Mouse (Mus musculus): Measurements from ENCODE around the gene Itgb2. TPM values are rescaled to one million over a fixed set of nuclear protein-coding genes. Genes with fewer than 3 reads are reported as not detected.

Itgb2 gene
- total RNA-seq, 1 experiment from 2014 or later, result 51.2 TPM

GRCm38 (mm10) chr10:77537215-77538209 lies 7.5 kb downstream of the Itgb2 start:
- ATAC-seq (replicated peaks in 1 of 2; ENCODE audit: insufficient read depth in 1 of 2, low FRiP score in 2 of 2, low TSS enrichment in 1 of 2, low read depth in 1 of 2, poor library complexity in 2 of 2, severe bottlenecking in 2 of 2), result no peak

DNA sequence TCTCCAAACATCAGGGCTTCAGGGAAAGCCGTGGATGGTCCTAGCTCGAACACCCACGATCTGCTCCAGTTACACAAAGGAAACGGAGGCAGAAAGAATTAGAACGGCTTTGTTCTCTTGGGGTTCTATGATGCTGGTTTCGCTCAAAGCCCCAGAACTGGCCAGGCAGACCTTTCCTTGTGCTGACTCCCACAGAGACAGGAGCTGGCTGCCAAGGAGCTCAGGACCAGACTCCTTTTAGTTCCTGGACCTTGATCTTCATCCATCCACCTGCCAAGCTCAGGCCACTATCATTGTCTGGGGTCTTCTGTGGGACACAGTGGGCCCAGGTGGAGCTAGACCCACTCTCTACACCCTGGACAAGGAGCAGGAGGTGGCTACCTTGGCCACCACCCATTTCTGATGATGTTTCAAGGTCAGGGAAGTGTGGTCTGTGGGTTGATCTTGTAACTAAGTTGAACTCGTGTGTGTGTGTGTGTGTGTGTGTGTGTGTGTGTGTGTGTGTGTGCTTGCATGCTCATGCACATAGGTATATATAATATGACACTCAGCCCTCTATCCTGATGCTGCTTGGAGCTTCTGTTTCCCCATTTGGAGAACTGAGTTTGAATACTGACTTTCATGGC lies 9.4 kb downstream of the Itgb2 start:
- ATAC-seq (replicated peaks in 1 of 2; ENCODE audit: insufficient read depth in 1 of 2, low FRiP score in 2 of 2, low TSS enrichment in 1 of 2, low read depth in 1 of 2, poor library complexity in 2 of 2, severe bottlenecking in 2 of 2), result no peak

DNA sequence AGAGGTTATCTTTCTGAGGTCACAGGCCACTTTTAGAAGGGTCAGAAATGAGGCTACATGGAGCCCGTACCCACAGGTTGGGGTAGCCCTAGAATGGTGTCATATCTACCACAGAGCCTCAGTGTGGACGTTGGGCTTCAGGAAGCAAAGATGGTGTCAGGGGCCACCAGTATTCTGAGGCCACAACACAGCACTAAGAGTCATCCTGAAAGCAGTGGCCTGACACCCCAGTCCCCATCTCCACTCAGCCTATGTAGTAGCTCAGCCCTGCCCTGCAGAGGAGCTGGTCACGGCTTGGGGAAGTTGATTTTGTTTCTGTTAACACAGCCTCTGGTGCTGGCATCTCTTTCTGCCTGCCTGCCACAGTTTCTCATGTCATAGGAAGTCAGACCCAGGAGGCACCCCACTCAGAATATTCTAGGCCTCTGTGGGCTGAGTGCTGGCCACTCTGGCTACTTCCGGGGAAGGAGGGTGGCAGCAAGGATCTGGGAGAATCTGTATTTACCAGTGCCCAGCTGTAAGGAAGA lies 10.6 kb downstream of the Itgb2 start:
- peak; percentile 22 to 32 for ATAC-seq (replicated peaks in 1 of 2; ENCODE audit: insufficient read depth in 1 of 2, low FRiP score in 2 of 2, low TSS enrichment in 1 of 2, low read depth in 1 of 2, poor library complexity in 2 of 2, severe bottlenecking in 2 of 2)

DNA sequence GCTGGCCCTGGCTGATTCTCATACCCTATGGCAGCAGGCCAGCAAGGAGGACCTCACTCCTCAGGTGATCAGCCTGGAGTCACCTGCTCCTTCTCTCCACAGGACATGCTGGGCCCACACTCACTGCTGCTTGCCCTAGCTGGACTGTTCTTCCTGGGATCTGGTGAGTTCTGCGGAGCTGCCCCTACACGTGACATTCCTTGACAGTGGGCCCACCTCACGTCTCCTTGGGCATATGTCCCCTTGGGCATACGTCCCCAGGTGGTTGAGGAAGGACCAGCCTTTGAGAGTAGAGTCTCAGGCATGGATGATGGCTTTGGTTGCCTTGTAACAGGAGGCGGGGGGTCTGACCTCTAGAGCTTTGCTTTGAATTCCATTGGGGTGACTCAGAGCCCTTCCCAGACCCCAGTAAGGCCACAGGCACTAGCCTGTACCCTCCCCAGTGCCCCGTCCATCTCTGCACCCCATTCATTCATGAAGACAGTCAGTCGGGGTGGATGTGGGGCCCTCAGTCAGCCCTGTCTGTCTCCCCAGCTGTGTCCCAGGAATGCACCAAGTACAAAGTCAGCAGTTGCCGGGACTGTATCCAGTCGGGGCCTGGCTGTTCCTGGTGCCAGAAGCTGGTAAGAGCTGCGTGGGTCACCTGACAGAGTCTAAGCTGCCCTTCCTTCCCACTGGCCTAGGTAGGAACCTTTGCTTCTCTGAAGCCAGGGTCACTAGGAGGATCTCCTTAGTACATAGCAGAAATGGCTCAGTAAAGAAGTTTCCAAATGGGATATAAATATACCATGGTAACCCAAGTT lies 12.0 kb downstream of the Itgb2 start:
- no peak for ATAC-seq (replicated peaks in 1 of 2; ENCODE audit: insufficient read depth in 1 of 2, low FRiP score in 2 of 2, low TSS enrichment in 1 of 2, low read depth in 1 of 2, poor library complexity in 2 of 2, severe bottlenecking in 2 of 2)

GRCm38 (mm10) chr10:77543226-77543625 lies 13.2 kb downstream of the Itgb2 start:
- no peak for ATAC-seq (replicated peaks in 1 of 2; ENCODE audit: insufficient read depth in 1 of 2, low FRiP score in 2 of 2, low TSS enrichment in 1 of 2, low read depth in 1 of 2, poor library complexity in 2 of 2, severe bottlenecking in 2 of 2)

DNA sequence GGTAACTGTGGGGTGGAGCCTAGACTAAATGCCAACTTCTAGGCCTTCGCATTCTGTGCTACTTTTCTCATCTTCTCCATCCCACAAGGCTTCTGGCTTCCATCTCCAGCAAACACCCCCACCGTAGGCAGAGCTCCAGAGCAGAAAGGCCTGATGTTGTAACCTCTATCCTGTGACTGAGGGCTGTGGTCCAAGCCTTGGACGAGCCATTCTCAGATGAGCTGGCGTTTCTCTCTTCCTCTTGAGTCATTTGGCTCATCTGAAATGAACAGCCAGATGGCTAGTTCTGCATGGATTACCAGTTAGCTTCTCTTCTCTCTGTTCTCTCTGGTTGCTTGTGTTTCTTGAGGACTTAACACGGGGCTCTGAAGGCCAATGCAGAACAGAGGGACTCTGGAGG lies 14.9 kb downstream of the Itgb2 start:
- ATAC-seq (replicated peaks in 1 of 2; ENCODE audit: insufficient read depth in 1 of 2, low FRiP score in 2 of 2, low TSS enrichment in 1 of 2, low read depth in 1 of 2, poor library complexity in 2 of 2, severe bottlenecking in 2 of 2), result 0 out of 4 replicates have a peak, but pooled peaks have one; percentile 6 to 16

DNA sequence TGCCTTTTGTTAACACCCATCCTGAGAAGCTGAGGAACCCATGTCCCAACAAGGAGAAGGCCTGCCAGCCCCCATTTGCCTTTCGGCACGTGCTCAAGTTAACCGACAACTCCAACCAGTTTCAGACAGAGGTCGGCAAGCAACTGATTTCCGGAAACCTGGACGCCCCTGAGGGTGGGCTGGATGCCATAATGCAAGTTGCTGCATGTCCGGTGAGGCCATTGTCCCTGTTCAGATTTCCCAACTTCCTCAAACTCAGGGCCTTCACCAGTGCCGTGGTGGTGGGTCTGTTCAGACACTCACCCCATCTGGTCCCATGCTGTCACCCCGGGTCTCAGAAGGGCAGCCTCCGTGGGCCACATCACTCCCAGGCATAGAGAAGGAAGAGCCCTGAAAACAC lies 18.5 kb downstream of the Itgb2 start:
- peak in 1 of 2 experiments; percentile 19; a peak in 1 of 4 replicates for ATAC-seq (replicated peaks in 1 of 2; ENCODE audit: insufficient read depth in 1 of 2, low FRiP score in 2 of 2, low TSS enrichment in 1 of 2, low read depth in 1 of 2, poor library complexity in 2 of 2, severe bottlenecking in 2 of 2)

GRCm38 (mm10) chr10:77550874-77551273 lies 20.8 kb downstream of the Itgb2 start:
- peak; percentile 88 to 90 for ATAC-seq (replicated peaks in 1 of 2; ENCODE audit: insufficient read depth in 1 of 2, low FRiP score in 2 of 2, low TSS enrichment in 1 of 2, low read depth in 1 of 2, poor library complexity in 2 of 2, severe bottlenecking in 2 of 2)

GRCm38 (mm10) chr10:77552162-77552561 lies 22.1 kb downstream of the Itgb2 start:
- ATAC-seq (replicated peaks in 1 of 2; ENCODE audit: insufficient read depth in 1 of 2, low FRiP score in 2 of 2, low TSS enrichment in 1 of 2, low read depth in 1 of 2, poor library complexity in 2 of 2, severe bottlenecking in 2 of 2), result no peak

DNA sequence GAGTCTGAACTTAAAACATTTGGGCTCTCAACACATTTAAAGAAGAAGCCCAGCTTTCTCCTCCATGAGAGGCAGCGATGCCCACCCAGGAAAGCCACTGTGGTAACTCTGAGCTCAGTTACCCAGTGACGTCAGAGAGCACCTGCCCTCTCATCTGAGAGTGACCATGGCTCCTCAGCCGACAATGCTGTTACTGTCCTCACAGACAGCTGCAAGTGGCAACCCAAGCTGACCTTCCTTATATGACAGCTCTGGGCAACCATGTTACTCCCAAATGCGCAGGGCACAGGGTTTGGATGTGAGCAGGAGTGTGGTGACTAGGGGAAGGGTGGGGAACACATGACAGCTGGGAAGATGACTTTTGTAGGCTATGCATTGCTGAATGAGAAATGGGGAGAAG lies 23.2 kb downstream of the Itgb2 start:
- ATAC-seq (replicated peaks in 1 of 2; ENCODE audit: insufficient read depth in 1 of 2, low FRiP score in 2 of 2, low TSS enrichment in 1 of 2, low read depth in 1 of 2, poor library complexity in 2 of 2, severe bottlenecking in 2 of 2), result no peak

- ATAC-seq (replicated peaks in 1 of 2; ENCODE audit: insufficient read depth in 1 of 2, low FRiP score in 2 of 2, low TSS enrichment in 1 of 2, low read depth in 1 of 2, poor library complexity in 2 of 2, severe bottlenecking in 2 of 2), result no peak
Observed at GRCm38 (mm10) chr10:77554918-77555317, 24.9 kb downstream of the Itgb2 start.

GRCm38 (mm10) chr10:77556631-77557030 lies 26.6 kb downstream of the Itgb2 start:
- ATAC-seq (replicated peaks in 1 of 2; ENCODE audit: insufficient read depth in 1 of 2, low FRiP score in 2 of 2, low TSS enrichment in 1 of 2, low read depth in 1 of 2, poor library complexity in 2 of 2, severe bottlenecking in 2 of 2), result no peak

GRCm38 (mm10) chr10:77557641-77558040 lies 27.6 kb downstream of the Itgb2 start:
- peak; percentile 40 to 68; a peak in 2 of 4 replicates for ATAC-seq (replicated peaks in 1 of 2; ENCODE audit: insufficient read depth in 1 of 2, low FRiP score in 2 of 2, low TSS enrichment in 1 of 2, low read depth in 1 of 2, poor library complexity in 2 of 2, severe bottlenecking in 2 of 2)

- ATAC-seq (replicated peaks in 1 of 2; ENCODE audit: insufficient read depth in 1 of 2, low FRiP score in 2 of 2, low TSS enrichment in 1 of 2, low read depth in 1 of 2, poor library complexity in 2 of 2, severe bottlenecking in 2 of 2), result no peak
Observed at GRCm38 (mm10) chr10:77560090-77560489, 30.0 kb downstream of the Itgb2 start.

GRCm38 (mm10) chr10:77560830-77561229 lies 30.8 kb downstream of the Itgb2 start:
- no peak for ATAC-seq (replicated peaks in 1 of 2; ENCODE audit: insufficient read depth in 1 of 2, low FRiP score in 2 of 2, low TSS enrichment in 1 of 2, low read depth in 1 of 2, poor library complexity in 2 of 2, severe bottlenecking in 2 of 2)

GRCm38 (mm10) chr10:77561508-77561907 lies 31.5 kb downstream of the Itgb2 start:
- no peak for ATAC-seq (replicated peaks in 1 of 2; ENCODE audit: insufficient read depth in 1 of 2, low FRiP score in 2 of 2, low TSS enrichment in 1 of 2, low read depth in 1 of 2, poor library complexity in 2 of 2, severe bottlenecking in 2 of 2)

DNA sequence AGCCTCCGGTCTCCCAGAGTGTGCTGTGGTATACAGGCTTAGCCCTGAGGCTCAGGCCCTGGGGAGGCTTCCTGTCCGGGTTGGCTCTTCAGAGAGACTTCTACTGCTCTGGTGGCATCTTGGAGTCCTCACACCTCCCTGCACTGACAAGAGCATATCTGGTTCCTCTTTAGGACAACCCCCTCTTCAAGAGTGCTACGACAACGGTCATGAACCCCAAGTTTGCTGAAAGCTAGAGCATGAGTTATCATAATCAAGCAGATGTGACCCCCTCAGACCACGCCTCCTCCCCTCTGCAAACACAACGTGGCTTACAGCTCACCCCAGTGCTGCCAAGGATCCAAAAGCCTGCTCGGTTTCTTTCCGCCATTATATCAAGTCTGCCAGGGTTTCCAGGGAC lies 35.0 kb downstream of the Itgb2 start:
- ATAC-seq (replicated peaks in 1 of 2; ENCODE audit: insufficient read depth in 1 of 2, low FRiP score in 2 of 2, low TSS enrichment in 1 of 2, low read depth in 1 of 2, poor library complexity in 2 of 2, severe bottlenecking in 2 of 2), result no peak
